Mouse (Mus musculus): Measurements from ENCODE around the gene Efemp1.

Efemp1 gene

DNA sequence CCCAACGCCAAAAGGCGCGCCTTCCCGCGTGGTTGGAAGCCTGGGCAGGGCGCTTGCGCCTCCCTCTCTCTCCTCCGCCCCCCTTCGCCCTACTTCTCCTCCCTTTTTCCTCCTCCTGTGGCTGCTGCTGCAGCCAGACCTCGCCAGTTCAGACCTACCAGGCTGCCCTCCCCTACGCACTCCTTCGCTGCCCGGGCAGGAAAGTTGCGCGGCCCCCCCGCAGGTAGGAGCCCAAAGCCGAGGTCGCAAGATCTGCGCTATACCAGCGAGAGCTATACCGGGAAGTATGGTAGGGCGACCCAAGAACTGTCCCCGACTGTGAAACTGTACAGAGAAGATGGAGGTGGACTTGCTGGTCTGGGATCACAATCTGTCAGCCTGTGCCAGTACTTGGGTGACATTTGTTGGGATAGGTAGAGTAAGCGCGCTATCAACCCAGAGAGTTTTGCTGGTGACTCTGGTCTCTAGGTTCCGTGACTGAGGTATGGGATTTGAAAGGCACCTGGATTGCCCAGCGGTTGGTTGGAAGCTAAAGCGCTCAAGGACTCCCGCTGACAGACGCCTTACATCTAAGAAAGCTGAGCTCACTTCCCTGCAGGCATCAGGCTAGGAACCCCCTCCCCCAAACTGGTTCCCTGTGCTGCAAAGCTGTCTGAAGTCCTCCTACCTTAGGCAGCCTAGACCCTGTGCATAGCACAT is at the start of gene Efemp1:
Efemp1 (plus strand) TSS at position 103 of the 699 bp plus-strand sequence.
- CTCF ChIA-PET: no interaction called here

DNA sequence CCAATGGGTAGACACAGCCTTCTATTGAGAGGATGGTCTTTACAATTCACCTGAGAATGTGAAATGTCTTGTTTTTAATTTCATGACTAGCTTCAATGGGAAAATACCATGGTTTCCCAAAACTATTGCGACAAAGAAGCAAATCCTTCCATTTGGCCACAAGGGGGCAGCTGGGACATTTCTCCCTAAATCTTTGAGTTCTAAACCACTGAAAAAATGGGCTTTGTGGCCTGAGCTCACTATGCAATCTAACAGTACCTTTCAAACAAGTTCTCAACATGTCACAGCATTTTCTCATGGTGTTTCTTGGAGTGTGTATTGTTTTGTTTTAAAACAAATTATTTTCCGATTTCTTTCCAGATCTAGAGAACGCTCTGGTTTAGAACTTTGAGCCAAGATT is 44.3 kb upstream of the Efemp1 start:
- CTCF ChIA-PET: no interaction called here

DNA sequence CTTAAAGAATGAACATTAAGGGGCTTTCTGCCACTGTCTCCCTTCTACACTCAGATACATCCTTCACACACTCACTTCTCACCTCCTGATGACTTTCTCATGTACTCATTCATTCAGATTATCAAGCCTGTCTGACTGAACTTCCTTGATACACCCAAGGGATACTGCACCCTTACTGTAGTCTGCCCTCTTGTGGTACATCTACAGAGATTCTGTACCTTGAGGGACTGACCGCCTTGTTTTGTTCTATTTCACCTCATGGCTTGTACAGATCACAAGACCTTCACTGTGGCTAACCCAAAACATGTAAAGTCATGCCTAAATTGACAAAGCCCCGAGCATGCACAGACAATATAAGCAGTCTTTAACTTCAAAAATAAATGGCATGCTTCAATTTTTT is 41.1 kb upstream of the Efemp1 start:
- CTCF ChIA-PET: no interaction called here

DNA sequence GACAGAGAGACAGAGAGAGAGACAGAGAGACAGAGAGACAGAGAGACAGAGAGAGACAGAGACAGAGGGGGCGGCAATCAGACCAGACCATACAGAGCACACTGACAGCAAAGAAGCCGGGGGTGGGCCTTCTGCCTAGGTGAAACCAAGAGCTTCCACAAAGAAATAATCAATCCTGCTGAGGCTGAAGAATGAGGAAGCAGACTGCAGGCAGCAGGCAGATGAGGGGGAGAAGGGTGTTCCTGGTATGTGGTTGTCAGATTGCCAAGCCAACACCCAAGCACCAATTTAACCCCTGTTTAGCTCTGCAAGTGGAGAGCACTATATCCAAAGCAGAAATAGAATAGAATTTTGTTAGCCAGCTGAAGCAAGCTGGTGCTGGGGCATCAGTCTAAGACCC is 40.4 kb upstream of the Efemp1 start:
- CTCF ChIA-PET: no interaction called here

DNA sequence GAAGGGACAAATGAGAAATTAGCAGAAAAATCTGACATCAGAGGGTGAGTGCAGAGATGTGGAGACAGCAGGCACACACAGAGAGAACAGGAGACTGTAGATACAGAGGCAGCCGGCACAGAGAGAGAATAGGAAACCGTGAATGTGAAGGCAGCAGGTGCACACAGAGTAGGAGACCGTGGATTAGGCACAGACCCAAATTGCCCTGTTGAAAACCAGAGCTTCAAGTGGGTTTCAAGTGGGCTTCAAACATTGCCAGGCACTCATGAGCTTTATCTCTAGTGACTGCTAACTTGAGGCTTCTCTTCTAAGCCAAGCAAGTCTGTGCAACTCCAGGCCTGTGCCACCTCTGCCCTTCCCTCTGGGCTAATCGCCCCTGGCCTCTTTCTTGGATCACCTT is 35.6 kb upstream of the Efemp1 start:
- CTCF ChIA-PET: no interaction called here

DNA sequence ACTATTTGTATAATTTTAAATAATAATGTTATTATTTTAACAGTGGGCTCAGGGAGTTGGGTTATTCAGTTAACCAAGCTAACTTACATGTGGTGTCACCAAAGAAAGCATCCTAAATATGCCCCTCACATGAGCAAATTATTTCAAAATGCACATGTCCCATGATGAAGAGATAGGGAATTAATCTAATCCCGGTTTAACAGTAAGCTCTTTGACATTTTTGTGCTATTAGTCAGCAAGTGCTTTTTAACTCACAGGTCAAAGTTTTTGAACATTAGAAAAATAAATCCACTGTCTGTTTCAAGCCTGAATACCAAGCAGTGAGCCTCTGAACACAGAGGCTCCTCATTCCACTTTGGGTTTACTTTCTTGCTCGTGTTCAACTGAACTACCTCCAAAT is 26.1 kb upstream of the Efemp1 start:
- CTCF ChIA-PET: no interaction called here

DNA sequence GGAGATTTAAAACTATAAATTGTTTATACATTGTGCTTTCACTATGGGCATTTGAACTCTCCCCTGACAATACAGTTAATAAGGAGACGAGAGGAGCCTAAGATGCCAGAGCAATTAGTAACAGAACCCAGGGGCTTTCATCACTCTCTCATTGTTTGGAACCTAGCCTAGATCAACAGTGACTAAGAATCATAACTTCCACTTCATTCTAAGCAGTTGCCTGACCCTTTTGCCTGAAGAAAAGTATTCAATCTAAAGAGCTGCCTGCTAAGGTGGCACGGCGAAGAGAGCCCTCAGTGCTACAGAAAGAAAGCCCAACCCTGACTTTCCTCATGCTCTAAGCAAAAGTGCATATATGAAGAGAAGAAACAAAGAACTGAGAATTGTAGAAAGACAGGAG is 19.2 kb upstream of the Efemp1 start:
- CTCF ChIA-PET: no interaction called here

DNA sequence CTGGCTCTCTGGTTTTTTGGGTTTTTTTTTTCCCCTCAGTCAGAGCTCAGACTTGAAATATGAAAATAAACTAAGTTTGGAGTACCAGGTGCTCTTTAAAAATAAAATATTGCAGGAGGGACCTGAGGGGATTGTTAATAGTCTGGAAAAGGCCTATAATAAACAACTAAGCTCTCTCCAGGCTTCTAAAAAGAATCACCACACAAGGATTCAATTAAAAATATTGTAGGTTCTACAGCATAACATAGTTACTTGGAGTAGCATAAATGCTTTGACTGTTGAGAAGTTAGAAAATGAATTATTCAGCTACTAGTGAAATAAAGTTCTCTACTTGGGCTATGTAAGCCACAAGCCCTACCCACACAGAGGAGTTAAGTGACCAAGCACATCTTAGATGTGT is 17.9 kb upstream of the Efemp1 start:
- CTCF ChIA-PET: no interaction called here

DNA sequence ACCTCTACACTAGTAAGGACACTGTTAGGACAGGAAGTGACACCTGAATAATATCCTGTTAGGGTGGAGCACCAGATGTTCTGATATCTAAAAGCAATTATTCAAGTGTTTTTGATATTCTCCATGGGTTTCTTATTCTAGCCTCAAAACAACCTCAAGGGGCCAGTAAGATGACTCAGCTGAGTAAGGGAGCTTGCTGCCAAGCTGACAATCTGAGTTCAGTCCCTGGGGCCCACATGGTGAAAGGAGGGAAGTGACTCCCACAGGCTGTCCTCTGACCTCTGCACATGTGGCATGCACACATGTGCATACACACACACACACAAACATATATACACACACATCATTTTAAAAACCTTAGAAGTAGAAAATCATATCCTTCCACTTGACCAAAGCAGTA is 3.2 kb upstream of the Efemp1 start:
- CTCF ChIA-PET: no interaction called here

DNA sequence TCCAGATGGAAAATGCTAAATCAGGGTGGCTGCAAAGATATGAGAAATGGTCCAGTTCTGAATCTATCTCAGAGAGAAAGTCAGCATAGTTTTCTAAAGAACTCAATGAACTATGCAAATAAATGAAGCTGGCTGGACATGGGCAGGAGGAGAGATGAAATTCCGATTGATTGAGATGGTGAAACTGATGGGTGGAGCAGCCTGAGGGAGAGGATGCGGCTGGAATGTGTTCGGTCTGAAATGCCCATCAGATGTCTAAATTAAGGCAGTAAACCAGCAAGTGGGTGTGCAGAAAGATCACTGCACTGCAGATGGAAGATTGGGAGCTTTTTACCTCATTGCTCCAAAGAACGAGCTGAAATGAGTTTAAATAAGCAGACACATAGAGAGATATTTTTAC is 1.4 kb upstream of the Efemp1 start:
- CTCF ChIA-PET: no interaction called here

DNA sequence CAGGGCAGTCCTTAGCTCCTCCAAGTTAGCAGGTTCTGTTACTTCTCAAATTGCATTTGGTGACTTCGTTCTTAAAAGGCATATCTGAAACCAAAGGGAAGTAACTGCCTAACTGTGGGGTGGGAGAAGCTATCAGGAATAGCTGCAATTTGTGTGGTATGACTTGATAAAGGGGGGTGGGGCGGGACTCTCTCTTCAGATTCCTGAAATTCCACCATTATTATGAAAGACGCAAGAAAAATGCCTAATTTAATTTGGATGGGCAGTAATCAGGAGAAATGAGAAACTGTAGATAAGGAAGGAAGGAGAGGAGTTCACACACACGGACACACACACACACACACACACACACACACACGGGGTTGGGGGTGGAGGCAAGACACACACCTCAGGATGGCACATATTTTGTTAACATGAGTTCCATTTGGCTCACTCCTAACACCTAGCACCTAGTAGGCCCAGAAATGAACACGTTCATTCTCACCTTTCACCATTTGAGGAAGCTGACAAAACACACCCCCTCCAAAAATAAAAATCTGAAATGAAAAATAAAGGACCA is 564 bp upstream of the Efemp1 start:
- CTCF ChIA-PET: no interaction called here

DNA sequence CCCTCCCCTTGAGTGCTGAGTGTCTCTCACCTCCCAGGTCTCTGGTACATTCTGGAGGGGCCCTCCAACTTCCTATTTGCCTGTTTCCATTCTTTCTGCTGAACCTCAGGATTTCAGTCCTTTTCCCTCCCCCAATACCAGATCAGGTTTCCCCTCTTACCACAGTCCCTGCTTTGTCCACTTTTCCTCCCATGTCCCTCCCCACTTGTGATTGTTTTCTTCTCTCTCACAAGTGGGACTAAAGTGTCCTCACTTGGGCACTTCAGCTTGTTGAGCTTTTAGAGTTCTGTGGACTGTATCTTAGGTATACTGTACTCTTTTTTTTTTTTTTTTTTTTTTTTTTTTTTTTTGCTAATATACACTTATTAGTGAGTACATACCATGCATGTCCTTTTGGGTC is 6.1 kb downstream of the Efemp1 start:
- CTCF ChIA-PET: no interaction called here

DNA sequence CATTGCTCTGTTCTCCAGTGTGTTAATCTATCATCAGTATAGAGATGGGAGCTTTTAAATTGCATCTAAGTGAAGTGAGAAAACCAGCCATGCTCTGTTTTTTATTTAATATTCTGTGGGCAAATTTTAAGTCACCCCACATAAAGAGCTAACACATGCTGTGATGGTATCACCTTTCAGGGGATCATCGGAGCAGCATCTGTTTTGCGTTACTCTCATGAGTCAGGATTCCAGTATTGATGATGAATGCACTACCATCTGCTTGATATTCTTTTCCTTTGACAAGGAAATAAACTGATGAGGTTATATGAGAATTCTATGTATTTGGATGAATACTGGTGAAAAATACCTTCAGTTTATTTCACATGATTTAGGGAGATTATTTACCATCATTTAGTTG is 16.1 kb downstream of the Efemp1 start:
- CTCF ChIA-PET: no interaction called here

DNA sequence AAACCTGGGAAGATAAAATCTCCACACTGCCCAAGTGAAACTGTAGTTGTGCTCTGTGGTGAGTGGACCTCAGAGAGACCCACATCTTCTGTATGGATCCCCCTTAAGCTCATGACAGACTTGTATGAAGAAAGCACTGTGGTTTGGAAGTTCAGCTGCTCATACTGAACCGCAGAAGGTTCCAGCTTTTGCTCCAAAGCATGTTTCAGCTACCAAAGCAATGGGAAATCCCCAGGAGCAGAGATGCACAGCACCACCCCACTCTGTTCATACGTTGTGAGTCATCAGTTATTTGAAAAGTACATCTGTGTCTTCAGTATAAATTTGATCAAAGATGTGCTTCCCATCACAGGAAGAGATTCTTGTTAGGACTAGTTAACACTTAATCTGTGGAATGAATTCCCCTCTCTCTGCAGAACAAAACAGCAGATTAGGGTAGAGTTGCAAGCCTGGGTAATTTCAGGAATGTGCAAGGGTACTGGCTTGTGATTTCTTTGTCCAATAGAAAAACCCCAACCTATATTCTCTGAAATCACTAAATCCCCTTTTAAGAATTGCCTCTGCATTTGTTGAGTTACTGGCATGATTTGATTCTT is 28.5 kb downstream of the Efemp1 start:
- CTCF ChIA-PET: no interaction called here

DNA sequence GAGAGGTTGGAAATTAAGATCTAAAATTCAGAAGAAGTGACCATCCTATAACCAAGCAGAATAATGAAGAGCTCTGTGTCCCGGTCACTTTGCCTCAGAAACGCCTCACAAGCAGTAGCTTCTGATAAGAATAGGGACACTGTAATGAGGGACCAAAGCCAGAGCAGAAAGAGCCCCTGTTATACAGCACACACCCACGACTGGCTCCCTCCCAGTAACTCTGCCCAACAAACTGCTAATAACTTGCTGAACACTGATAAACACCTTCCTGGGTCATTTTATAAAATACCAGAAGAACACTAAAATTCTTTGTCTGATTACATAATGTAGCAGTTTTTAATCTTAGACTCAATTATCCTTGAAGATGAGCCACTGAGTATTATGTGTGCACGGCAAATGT is 30.1 kb downstream of the Efemp1 start:
- CTCF ChIA-PET: no interaction called here

DNA sequence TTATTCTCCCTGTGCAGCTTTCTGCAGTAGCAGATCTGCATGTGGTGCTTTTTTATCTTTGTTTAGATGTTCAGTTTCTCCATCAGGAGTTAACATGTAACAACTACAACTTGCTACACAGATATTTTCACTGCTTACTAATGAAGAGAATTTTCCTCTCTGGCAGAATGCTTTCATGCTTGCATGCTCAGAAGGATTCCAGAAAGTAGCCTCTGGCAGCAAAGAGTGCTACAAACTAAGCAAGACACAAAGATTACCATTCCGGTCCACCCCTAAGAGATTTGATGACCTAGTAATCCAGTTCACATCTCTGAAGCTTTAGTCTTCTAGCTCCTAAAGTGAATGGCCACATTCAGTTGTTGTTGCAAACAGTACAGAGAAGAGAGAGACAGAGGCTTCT is 36.5 kb downstream of the Efemp1 start:
- CTCF ChIA-PET: no interaction called here

DNA sequence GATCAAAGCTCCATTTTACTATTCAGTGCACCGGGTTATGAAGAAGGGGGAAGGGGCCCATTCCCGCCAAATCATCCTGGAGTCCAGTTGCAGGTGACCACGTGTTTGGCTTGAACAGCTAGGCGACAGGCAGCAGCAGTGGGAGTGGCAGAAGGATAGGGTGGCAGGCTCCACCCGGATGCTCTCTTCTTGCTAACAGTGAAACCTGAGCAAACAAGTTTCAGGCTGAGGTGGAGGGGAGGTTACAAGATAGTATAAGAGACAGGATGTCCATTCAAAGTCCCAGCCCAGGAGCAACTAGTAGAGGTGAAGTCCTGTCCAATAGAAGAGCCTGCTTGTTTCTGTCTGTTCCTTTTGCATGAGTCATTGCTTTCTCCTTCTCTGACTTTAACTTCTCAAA is 38.5 kb downstream of the Efemp1 start:
- CTCF ChIA-PET: no interaction called here

DNA sequence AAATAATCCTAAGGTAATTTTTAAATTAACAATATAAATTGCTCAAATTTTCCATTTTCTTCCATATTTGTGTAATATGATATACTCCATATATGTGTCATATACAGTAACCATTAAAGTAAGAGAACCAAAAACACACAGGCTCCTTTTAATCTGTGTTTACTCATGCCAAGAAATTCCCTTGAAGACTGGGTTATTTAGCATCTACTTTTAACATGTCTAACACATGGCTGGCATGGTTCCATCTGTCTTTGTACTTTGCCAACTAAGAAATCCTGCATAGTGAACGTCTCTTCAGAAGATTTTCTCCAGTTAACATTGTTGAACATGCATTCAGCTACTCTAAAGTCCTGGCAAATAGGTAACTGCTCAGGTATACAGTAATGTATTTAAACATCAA is 46.4 kb downstream of the Efemp1 start:
- CTCF ChIA-PET: no interaction called here

DNA sequence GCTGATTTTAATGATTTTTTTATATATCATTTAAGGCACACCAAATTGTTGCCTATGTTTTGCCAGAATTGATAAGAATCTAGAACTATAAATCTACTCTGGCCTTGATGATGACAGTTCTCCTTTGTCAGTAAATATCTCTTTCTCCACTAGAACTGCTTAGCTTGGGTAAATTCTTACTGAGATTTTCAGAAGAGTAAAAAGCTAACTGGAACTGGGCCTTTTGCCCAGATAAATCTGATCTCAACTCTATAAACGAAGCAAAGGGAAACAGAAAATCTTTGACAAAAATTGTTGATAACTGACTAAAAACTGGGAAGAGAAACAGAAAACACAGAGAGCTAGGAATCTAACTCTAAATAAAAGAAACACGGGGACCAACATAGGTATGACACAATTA is 51.6 kb downstream of the Efemp1 start:
- CTCF ChIA-PET: no interaction called here

DNA sequence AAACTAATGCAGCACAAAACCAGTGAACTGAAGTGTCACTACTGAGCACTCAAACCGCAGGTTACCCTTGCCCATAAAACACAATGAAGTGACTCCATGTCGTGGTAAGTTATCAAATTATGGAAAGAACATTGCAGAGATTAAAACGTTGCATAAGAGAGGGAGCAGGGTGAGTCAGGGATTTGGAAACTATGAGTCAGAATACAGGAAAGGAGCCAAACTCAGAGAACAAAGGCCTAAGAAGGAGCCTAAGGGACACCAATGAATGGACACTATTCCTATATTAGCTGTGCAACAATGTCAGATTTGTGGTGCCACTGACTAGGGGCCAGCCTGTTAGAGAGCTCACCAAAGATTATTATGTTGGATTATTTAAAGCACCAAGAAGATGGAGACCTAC is 53.3 kb downstream of the Efemp1 start:
- CTCF ChIA-PET: interaction anchor here (0.7 kb wide), 1 partner anchor 17 kb away, joined by 3 read pairs; no protein-coding TSS in a partner anchor

DNA sequence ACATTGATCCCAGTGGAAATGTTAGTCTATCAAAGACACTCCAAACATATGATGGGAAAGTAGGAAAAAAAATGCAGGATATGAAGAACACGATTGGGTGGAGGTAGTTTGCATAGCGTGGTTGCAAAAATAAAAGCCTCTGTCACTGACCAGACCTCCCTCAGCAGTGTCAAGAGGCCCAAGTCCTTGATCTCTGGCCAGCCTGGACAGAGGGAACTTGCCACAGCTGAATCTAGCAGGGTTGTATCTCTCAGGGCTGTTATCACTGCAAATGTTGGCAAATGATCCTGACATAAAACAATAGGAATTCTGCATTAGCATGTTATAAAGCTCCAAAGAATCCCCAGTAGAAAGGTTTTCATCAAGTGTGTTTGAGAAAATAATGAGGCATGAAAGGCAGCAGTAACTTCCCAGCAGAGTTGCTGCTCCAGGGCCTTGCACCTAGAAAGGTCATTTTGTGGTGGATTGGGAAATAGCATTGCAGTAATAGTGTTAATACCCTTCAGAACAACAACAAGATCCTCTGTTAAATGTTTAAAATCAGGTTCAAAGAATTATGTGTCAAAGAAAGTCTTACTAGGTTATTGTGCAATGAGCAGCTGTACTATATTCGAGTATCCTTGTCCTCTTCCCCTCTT is 56.0 kb downstream of the Efemp1 start:
- CTCF ChIA-PET: no interaction called here

DNA sequence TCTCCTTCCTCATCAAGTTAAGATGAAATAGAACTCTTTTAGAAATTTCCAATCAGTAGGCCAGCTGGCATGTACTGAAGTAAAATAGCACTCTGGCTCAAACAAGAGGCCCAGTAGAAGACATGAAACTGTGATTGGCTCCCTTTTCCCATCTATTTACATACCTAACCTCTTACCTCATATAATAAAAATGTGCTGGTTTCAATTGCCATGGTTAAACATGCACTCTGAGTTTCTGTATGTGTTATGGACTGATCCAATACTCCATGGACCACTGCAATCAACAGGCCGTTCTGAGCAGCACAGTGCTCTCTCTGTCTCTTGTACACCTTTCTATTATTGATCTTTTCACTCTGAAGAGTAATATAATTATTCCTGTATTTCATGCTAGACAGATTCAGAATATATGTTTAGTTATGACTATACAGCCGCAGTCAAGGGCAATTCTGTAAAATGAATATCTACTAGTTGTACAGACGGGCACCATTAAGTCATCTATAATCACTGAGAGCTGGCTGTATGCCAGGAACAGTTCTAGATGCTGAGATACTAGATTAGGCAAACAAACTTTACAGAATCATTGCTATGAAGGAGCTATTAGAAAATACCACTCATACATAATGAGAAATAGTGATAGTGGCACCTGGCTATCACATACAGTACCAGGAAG is 59.6 kb downstream of the Efemp1 start:
- CTCF ChIA-PET: no interaction called here

DNA sequence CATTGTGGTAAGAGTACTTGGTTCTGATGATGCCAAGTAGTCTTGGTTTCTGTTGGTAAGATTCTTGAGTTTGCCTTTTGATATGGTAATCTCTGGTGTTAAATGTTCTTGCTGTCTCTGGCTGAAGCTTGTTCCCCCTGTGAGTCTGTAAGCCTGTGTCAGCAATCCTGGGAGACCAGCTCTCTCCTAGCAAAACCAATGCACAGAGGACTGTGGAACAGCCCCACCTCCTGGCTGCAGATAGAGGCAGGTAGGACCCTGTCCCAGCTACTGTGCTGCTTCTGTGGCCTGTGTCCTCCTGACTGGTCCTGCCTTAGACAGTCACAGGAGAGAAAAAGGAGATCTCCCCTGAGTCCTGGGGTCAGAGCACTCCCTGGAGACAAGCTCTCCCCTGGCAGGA is 81.4 kb downstream of the Efemp1 start:
- CTCF ChIA-PET: interaction anchor here (0.5 kb wide), 1 partner anchor 1600 kb away, joined by 3 read pairs; no protein-coding TSS in a partner anchor

All from spleen, embryonic (tissue).